Mouse (Mus musculus): ENCODE data around the gene Drd1. TPM values are rescaled to one million over a fixed set of nuclear protein-coding genes. Genes with fewer than 3 reads are reported as not detected.

Drd1 gene
- polyA plus RNA-seq, 1 experiment from 2014 or later, result not detected

DNA sequence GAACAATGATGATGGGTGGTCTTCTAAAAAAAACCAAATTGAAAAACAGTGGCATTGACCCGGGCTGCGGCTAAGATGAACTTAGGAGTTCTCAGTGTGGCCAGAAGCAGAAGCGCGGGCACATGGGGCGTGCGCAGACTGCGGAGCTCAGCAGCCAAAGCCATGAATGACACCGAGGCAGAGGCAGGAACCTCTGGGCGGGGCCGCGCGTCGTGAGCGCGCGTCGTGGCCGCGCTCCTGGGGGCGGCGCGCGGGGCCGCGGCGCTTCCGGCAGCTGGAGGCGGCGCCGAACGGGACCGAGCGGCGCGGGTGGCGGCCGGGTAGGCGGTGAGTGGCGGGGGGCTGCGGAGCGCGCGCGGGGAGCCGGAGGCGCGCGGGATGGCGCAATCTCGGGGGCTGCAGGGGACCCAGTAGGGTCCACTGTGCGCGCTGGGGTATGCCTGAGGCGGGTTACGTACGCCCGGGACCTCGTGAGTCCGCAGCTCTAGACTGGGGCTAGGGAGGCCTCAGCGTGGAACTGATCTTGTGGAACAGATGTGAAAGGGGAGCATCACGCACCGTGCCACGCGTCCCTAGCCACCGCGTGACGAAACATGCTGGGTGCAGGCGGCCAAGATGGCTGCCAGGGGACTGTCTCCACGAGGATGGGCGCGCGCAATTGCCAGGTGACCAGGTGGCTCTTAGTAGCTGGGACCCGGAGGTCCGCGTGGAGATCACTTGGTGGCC is 16.3 kb upstream of the Drd1 start, which contains the start of gene Sfxn1:
Sfxn1 (plus strand) TSS at position 264 of the 726 bp plus-strand sequence.
- WGBS (ENCODE audit: insufficient replicate concordance), result 1% methylated on average over 71 of the region's 74 CpGs
- ATAC-seq (replicated peaks; ENCODE audit: insufficient number of reproducible peaks, low FRiP score, low TSS enrichment), result peak; percentile 66
- no peaks in the 10 kb centered on the region for H3K9me3 ChIP-seq (replicated peaks; ENCODE audit: control insufficient read depth, low read length)
- peak within 1 kb of the TSS; percentile 95 for H3K9ac ChIP-seq (ENCODE audit: low read depth, low read length)
- peak within 1 kb of the TSS; percentile 79 for H3K27ac ChIP-seq (ENCODE audit: low read depth, low read length)
- peak within 1 kb of the TSS; percentile 72 for H3K4me2 ChIP-seq
- H3K4me3 ChIP-seq (ENCODE audit: low read depth, low read length), result peak within 1 kb of the TSS; percentile 79
- no peaks in the 10 kb centered on the region for H3K27me3 ChIP-seq (ENCODE audit: control insufficient read depth, insufficient read depth, low read length)
- no peaks in the 10 kb centered on the region for H3K36me3 ChIP-seq (ENCODE audit: control insufficient read depth, insufficient read depth, low read length)
- peaks cover 9% of the 10 kb centered on the region; the same call in 1 of the 2 replicates for H3K4me1 ChIP-seq (ENCODE audit: control insufficient read depth, insufficient read depth, low read length)

DNA sequence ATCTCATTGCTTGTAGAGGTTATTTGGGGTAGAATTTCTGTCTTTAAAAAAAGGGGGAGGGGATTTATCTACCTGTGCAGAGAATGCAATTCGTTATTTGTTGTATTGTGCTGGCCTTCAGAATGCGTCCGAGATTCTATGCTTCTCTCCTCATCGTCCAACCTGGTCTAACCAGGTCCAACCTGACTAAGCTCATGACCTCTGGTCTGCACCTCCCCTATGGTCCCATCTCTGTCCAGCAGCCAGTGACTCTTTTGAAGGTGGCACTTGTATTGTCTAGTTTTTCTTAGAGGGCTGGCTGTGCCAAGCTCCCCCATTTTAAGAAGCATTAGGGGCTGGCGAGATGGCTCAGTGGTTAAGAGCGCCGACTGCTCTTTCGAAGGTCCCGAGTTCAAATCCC is 15.5 kb upstream of the Drd1 start:
- no peak overlapping the region for H3K9ac ChIP-seq (ENCODE audit: low read depth, low read length)
- peaks cover 9% of the 10 kb centered on the region; the same call in 1 of the 2 replicates for H3K4me1 ChIP-seq (ENCODE audit: control insufficient read depth, insufficient read depth, low read length)
- H3K27ac ChIP-seq (ENCODE audit: low read depth, low read length), result no peak overlapping the region
- no peaks in the 10 kb centered on the region for H3K27me3 ChIP-seq (ENCODE audit: control insufficient read depth, insufficient read depth, low read length)
- H3K36me3 ChIP-seq (ENCODE audit: control insufficient read depth, insufficient read depth, low read length), result no peaks in the 10 kb centered on the region
- H3K9me3 ChIP-seq (replicated peaks; ENCODE audit: control insufficient read depth, low read length), result no peaks in the 10 kb centered on the region
- WGBS (ENCODE audit: insufficient replicate concordance), result 89% methylated on average over 9 of the region's 9 CpGs
- no peak overlapping the region for H3K4me2 ChIP-seq
- no peak for ATAC-seq (replicated peaks; ENCODE audit: insufficient number of reproducible peaks, low FRiP score, low TSS enrichment)
- H3K4me3 ChIP-seq (ENCODE audit: low read depth, low read length), result no peak overlapping the region

DNA sequence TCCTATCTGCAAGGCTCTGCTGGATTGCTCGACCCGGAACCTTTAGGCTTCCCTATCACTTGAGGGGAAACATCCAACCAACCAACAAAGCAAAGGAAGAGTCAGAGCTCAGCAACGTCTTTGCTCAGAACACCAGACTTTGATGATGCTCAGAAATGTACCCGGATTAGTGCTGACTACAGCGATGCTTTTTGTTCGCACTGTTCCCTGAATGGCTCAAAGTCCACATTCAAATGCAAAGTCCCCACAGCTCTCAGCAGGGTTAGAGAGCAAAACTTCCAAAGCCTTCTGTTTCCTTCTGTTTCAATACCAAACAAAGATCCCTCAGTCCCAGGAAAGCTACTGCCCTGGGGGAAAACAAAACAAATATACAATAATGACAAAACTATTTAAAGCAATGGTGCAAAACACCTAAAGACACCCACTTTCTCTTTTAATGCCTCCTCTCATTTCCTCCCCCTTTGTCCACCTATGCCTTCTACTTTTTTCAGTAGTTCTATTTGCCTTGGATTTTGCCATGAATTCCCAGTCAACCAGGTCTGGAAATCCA is 12.2 kb upstream of the Drd1 start:
- Histone ChIP-seq H3K4me2 (no peak overlapping the region), H3K4me1 (ENCODE audit: control insufficient read depth, insufficient read depth, low read length) (peaks cover 5% of the 10 kb centered on the region; the same call in 1 of the 2 replicates), H3K4me3 (ENCODE audit: low read depth, low read length) (no peak overlapping the region), H3K9ac (ENCODE audit: low read depth, low read length) (no peak overlapping the region), H3K27ac (ENCODE audit: low read depth, low read length) (no peak overlapping the region), H3K36me3 (ENCODE audit: control insufficient read depth, insufficient read depth, low read length) (no peaks in the 10 kb centered on the region), H3K9me3 (replicated peaks; ENCODE audit: control insufficient read depth, low read length) (no peaks in the 10 kb centered on the region), H3K27me3 (ENCODE audit: control insufficient read depth, insufficient read depth, low read length) (no peaks in the 10 kb centered on the region)
- WGBS (ENCODE audit: insufficient replicate concordance), result 42% methylated on average over 6 of the region's 6 CpGs
- ATAC-seq (replicated peaks; ENCODE audit: insufficient number of reproducible peaks, low FRiP score, low TSS enrichment), result no peak

DNA sequence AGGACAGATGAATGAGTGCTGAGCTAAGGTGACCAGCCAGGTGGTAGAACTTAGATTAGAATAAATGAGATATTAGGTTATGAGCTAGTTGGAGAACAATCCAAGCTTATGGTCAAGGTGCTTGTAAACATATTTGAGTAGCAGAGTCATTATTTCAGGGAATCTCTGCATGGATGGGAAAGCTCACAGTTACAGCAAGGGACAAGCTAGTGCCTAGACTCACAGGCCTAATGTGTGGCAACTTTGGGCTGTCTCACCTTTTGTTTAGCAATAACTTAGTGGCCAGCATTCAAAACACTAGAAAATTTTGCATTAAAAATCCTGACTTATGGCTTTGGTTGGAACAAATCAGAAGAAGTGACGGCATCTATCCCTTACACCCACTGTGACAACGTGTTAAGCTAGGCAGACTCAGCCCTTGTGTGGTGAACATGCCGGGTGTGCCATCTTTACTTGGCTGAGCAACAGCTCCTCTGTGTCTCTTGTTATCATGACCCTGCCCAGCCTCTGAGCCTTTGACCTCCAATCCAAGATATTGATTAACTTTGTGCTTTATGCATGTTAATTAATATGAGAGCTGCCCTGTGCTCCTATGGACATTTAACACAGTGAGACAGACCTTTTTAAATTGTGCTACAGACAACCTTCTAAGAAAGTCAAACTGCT is 10.7 kb upstream of the Drd1 start:
- Histone ChIP-seq H3K4me3 (ENCODE audit: low read depth, low read length) (no peak overlapping the region), H3K36me3 (ENCODE audit: control insufficient read depth, insufficient read depth, low read length) (no peaks in the 10 kb centered on the region), H3K9ac (ENCODE audit: low read depth, low read length) (no peak overlapping the region), H3K27ac (ENCODE audit: low read depth, low read length) (no peak overlapping the region), H3K9me3 (replicated peaks; ENCODE audit: control insufficient read depth, low read length) (no peaks in the 10 kb centered on the region), H3K27me3 (ENCODE audit: control insufficient read depth, insufficient read depth, low read length) (no peaks in the 10 kb centered on the region), H3K4me1 (ENCODE audit: control insufficient read depth, insufficient read depth, low read length) (no peaks in the 10 kb centered on the region), H3K4me2 (no peak overlapping the region)
- no peak for ATAC-seq (replicated peaks; ENCODE audit: insufficient number of reproducible peaks, low FRiP score, low TSS enrichment)
- WGBS (ENCODE audit: insufficient replicate concordance), result 77% methylated on average over 3 of the region's 3 CpGs

DNA sequence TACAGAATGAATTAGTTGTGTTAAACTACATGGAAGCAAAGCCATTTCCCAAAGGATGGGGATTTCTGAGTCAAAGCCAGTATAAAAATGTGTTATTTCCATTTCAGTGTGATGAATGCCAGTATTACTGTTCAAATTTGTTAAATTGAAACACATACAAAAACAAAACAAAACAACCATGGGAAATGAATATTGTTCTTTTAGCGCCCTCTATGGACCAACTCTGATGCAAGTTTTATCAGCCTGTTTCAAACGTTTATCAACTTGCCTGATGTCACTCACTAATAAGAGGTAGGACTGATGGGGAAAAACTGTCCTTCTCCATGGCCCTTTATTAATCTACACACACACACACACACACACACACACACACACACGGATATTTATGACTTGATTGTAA is 7.8 kb upstream of the Drd1 start:
- no peak overlapping the region for H3K4me3 ChIP-seq (ENCODE audit: low read depth, low read length)
- no peak overlapping the region for H3K27ac ChIP-seq (ENCODE audit: low read depth, low read length)
- H3K9ac ChIP-seq (ENCODE audit: low read depth, low read length), result no peak overlapping the region
- no peaks in the 10 kb centered on the region for H3K4me1 ChIP-seq (ENCODE audit: control insufficient read depth, insufficient read depth, low read length)
- ATAC-seq (replicated peaks; ENCODE audit: insufficient number of reproducible peaks, low FRiP score, low TSS enrichment), result no peak
- no peak overlapping the region for H3K4me2 ChIP-seq
- no peaks in the 10 kb centered on the region for H3K27me3 ChIP-seq (ENCODE audit: control insufficient read depth, insufficient read depth, low read length)
- H3K9me3 ChIP-seq (replicated peaks; ENCODE audit: control insufficient read depth, low read length), result no peaks in the 10 kb centered on the region
- WGBS (ENCODE audit: insufficient replicate concordance), result 3% methylated on average over 3 of the region's 3 CpGs
- H3K36me3 ChIP-seq (ENCODE audit: control insufficient read depth, insufficient read depth, low read length), result no peaks in the 10 kb centered on the region

DNA sequence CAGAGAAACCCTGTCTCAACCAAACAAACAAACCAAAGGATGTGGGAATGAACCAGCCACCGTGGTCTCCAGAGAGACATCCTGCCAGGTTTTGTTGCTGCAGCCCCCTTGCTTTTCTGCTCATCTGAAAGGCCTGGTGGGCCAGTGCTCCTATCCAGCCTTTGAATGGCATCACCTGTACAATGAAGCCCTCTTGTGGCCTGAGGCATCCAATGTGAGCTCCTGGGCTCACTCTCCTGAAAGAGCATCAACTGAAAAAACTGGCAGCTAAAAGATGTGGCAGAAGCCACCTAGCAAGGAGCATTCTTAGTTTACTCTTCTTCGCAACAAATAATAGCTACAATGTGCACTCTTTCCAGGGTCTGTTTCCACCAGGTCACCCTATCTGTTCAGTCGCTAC is 6.6 kb upstream of the Drd1 start:
- Histone ChIP-seq H3K27ac (ENCODE audit: low read depth, low read length) (no peak overlapping the region), H3K4me1 (ENCODE audit: control insufficient read depth, insufficient read depth, low read length) (no peaks in the 10 kb centered on the region), H3K36me3 (ENCODE audit: control insufficient read depth, insufficient read depth, low read length) (no peaks in the 10 kb centered on the region), H3K9ac (ENCODE audit: low read depth, low read length) (no peak overlapping the region), H3K4me3 (ENCODE audit: low read depth, low read length) (no peak overlapping the region), H3K4me2 (no peak overlapping the region), H3K9me3 (replicated peaks; ENCODE audit: control insufficient read depth, low read length) (no peaks in the 10 kb centered on the region), H3K27me3 (ENCODE audit: control insufficient read depth, insufficient read depth, low read length) (no peaks in the 10 kb centered on the region)
- WGBS (ENCODE audit: insufficient replicate concordance), result 75% methylated on average over 3 of the region's 3 CpGs
- ATAC-seq (replicated peaks; ENCODE audit: insufficient number of reproducible peaks, low FRiP score, low TSS enrichment), result no peak

DNA sequence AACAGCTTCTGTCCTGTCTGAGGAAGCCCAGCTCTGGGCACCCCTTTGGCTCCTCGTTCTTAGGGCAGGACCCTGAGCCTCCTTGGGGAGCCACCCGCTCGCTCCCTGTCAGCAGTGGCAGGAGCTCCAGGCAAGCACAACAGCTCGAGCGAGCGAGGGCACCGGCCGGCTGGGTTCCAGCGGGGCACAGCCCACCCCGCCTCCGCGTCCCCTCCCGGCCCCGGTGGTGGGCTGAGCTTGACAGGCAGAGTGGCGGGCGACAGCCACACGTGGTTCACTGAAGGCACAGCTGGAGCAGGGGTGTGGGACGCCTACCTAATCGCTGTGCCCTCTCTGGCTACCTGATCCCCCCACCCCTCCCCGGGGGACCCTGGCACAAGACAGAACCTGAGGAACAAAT is 543 bp downstream of the Drd1 start:
- Histone ChIP-seq H3K9ac (ENCODE audit: low read depth, low read length) (peak overlapping the region; percentile 54; the same call in 1 of the 2 replicates), H3K27me3 (ENCODE audit: control insufficient read depth, insufficient read depth, low read length) (peaks cover 28% of the 10 kb centered on the region)
- ATAC-seq (replicated peaks; ENCODE audit: insufficient number of reproducible peaks, low FRiP score, low TSS enrichment), result 0 out of 2 replicates have a peak, but pooled peaks have one; percentile 22

DNA sequence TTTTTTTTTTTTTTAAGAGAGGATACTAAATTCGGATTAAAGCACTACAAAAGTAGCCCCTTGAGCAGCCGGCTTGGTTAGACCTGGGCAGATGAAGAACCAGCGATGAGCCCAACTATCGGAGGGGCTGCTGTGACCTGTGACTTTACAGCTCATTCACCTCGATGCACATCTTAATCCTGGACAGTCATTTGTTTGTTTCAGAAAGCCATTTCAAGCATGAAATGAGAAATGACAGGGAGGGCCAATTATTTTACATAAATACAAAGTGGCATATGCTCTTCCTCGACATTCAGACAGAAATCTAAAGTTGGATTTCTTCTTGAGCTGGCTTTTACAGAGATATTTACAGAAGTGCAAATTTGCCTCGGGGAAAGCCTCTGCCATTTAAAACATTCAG is 3.9 kb downstream of the Drd1 start:
- Histone ChIP-seq H3K9ac (ENCODE audit: low read depth, low read length) (no peak overlapping the region), H3K36me3 (ENCODE audit: control insufficient read depth, insufficient read depth, low read length) (no peaks in the 10 kb centered on the region), H3K4me1 (ENCODE audit: control insufficient read depth, insufficient read depth, low read length) (0 out of 2 replicates have a peak, but pooled peaks cover 3% of the 10 kb centered on the region), H3K4me2 (no peak overlapping the region), H3K4me3 (ENCODE audit: low read depth, low read length) (no peak overlapping the region), H3K9me3 (replicated peaks; ENCODE audit: control insufficient read depth, low read length) (no peaks in the 10 kb centered on the region), H3K27me3 (ENCODE audit: control insufficient read depth, insufficient read depth, low read length) (peaks cover 28% of the 10 kb centered on the region), H3K27ac (ENCODE audit: low read depth, low read length) (no peak overlapping the region)
- 68% methylated on average over 7 of the region's 7 CpGs for WGBS (ENCODE audit: insufficient replicate concordance)
- ATAC-seq (replicated peaks; ENCODE audit: insufficient number of reproducible peaks, low FRiP score, low TSS enrichment), result no peak

More for the DNA sequence above, 543 bp downstream of the Drd1 start:
- Histone ChIP-seq H3K36me3 (ENCODE audit: control insufficient read depth, insufficient read depth, low read length) (no peaks in the 10 kb centered on the region), H3K4me1 (ENCODE audit: control insufficient read depth, insufficient read depth, low read length) (0 out of 2 replicates have a peak, but pooled peaks cover 3% of the 10 kb centered on the region), H3K27ac (ENCODE audit: low read depth, low read length) (no peak overlapping the region), H3K4me2 (peak overlapping the region; percentile 99), H3K4me3 (ENCODE audit: low read depth, low read length) (peak overlapping the region; percentile 56), H3K9me3 (replicated peaks; ENCODE audit: control insufficient read depth, low read length) (no peaks in the 10 kb centered on the region)
- under 1% methylated on average over 20 of the region's 20 CpGs for WGBS (ENCODE audit: insufficient replicate concordance)

Measured in heart, embryonic 11.5 days (tissue).